Mouse (Mus musculus): Measurements from ENCODE around the gene Poc1b.

GRCm38 (mm10) chr10:99207121-99207520 lies 100.3 kb downstream of the Poc1b start:
- TF ChIP-seq FLI1 (IDR thresholded peaks at IDR 0.05; ENCODE audit: low read length) (no peak), GATA1 (IDR thresholded peaks at IDR 0.05; ENCODE audit: borderline replicate concordance, low read length) (no peak)
